In genomic region chr13:94064571-94064970, GRCm38 (mm10) we compare ENCODE assay signal across 11 mouse cellular contexts. TPM values are rescaled to one million over a fixed set of nuclear protein-coding genes. Genes with fewer than 3 reads are reported as not detected.
A peak's percentile ranks its signal among the peaks of the same experiment; 100 is the strongest.
DNase-seq lines count a peak whose midpoint lies in the region; ATAC-seq lines count a peak whose summit lies in the region.
"Had no signal": no experiment of that assay in that cellular context is flagged by ENCODE, and none has a peak within 500 bp of the region (broad histone marks: within the 10 kb centered on the region; RNA-seq: fewer than 3 reads in every experiment).

No protein-coding gene starts in this region.

- no peak overlapping the region for H3K4me2 ChIP-seq in embryonic facial prominence, embryonic 13.5 days
- H3K4me2 ChIP-seq in kidney, embryonic 14.5 days (replicated peaks; ENCODE audit: low read depth, low read length) = no peak overlapping the region
- H3K4me2 ChIP-seq: midbrain, embryonic 12.5 days had no signal

- peak overlapping the region; percentile 0; the same call in 1 of the 2 replicates for H3K27ac ChIP-seq in embryonic facial prominence, embryonic 13.5 days
- H3K27ac ChIP-seq in kidney, embryonic 14.5 days (ENCODE audit: low read depth, low read length) = peak overlapping the region; percentile 26; the same call in 1 of the 2 replicates
- H3K27ac ChIP-seq: midbrain, embryonic 12.5 days had no signal

- no peaks in the 10 kb centered on the region for H3K27me3 ChIP-seq in embryonic facial prominence, embryonic 13.5 days
- no peaks in the 10 kb centered on the region for H3K27me3 ChIP-seq in kidney, embryonic 14.5 days (ENCODE audit: control insufficient read depth, insufficient read depth, low read length)

- WGBS in embryonic facial prominence, embryonic 13.5 days = 36% methylated on average over 7 of the region's 7 CpGs
- 12% methylated on average over 7 of the region's 7 CpGs for WGBS in kidney, embryonic 14.5 days

- no peaks in the 10 kb centered on the region for H3K9me3 ChIP-seq in embryonic facial prominence, embryonic 13.5 days
- H3K9me3 ChIP-seq in kidney, embryonic 14.5 days (ENCODE audit: control insufficient read depth, low read length) = no peaks in the 10 kb centered on the region
- H3K9me3 ChIP-seq: midbrain, embryonic 12.5 days had no signal

- no peak overlapping the region for H3K4me3 ChIP-seq in embryonic facial prominence, embryonic 13.5 days
- H3K4me3 ChIP-seq in kidney, embryonic 14.5 days (ENCODE audit: low read length) = no peak overlapping the region
- H3K4me3 ChIP-seq: midbrain, embryonic 12.5 days had no signal

- no peak overlapping the region for H3K9ac ChIP-seq in embryonic facial prominence, embryonic 13.5 days
- no peak overlapping the region for H3K9ac ChIP-seq in kidney, embryonic 14.5 days (ENCODE audit: low read depth, low read length)
- H3K9ac ChIP-seq: midbrain, embryonic 12.5 days had no signal

- H3K4me1 ChIP-seq in embryonic facial prominence, embryonic 13.5 days = peaks cover 82% of the 10 kb centered on the region
- peaks cover 74% of the 10 kb centered on the region for H3K4me1 ChIP-seq in kidney, embryonic 14.5 days (ENCODE audit: control insufficient read depth, insufficient read depth, low read length)

- 0 out of 2 replicates have a peak, but pooled peaks cover 4% of the 10 kb centered on the region for H3K36me3 ChIP-seq in embryonic facial prominence, embryonic 13.5 days
- no peaks in the 10 kb centered on the region; the same call in 1 of the 2 replicates for H3K36me3 ChIP-seq in kidney, embryonic 14.5 days (ENCODE audit: control insufficient read depth, insufficient read depth, low read length)
- H3K36me3 ChIP-seq: midbrain, embryonic 12.5 days had no signal

- intact Hi-C loops in heart, postnatal 25 days (cut with DNase I) = loop anchor here (5.0 kb wide), 1 partner anchor 272 kb away; no protein-coding TSS in a partner anchor
- intact Hi-C loops in left cerebral cortex, postnatal 36 days (cut with DNase I) = no loop called here

- DNase-seq in heart, adult 8-10 months (ENCODE audit: low spot score) = peak; percentile 26
- no peak for DNase-seq in heart, postnatal 25 days (ENCODE audit: low spot score)
- peak; percentile 67 for DNase-seq in lung, postnatal 25 days (ENCODE audit: low spot score)
- DNase-seq in right cerebral cortex, adult 2 months (ENCODE audit: low spot score in 2 of 2) = no peak
- no peak for DNase-seq in left cerebral cortex, postnatal 36 days (ENCODE audit: low spot score in 2 of 2)
- DNase-seq in urinary bladder, adult 2 months (ENCODE audit: low spot score) = no peak
- DNase-seq: cerebellum, adult 2 months had no signal

- ATAC-seq in embryonic facial prominence, embryonic 13.5 days (ENCODE audit: insufficient number of reproducible peaks, insufficient read depth, low FRiP score, low TSS enrichment, low read depth) = no peak
- no peak for ATAC-seq in kidney, embryonic 14.5 days (ENCODE audit: low FRiP score, low TSS enrichment)
- ATAC-seq: CD4-positive, CD25-positive, alpha-beta regulatory T cell, adult 4 months had no signal

RNA-seq across cellular contexts. Expression of gene Lhfpl2, which starts 7.0 kb away (rescaled TPM):
- 1 to 10 TPM; 1.9 to 4.1 (median 2.9) TPM for total RNA-seq in heart, adult 8-10 months (2022)
- 1 to 10 TPM; 4.5 to 6.4 TPM for total RNA-seq in heart, postnatal 25 days (2021)
- 59.2 and 60.6 TPM in 2 replicates for polyA plus RNA-seq in embryonic facial prominence, embryonic 13.5 days (2015; fragmentation: Nextera tagmentation; extraction: Ambion mirVana)
- 48.7 and 81.0 TPM in 2 replicates for polyA plus RNA-seq in kidney, embryonic 14.5 days (2014; fragmentation: Nextera tagmentation; extraction: Ambion mirVana)
- total RNA-seq in left cerebral cortex, postnatal 36 days (2021) = 10 to 100 TPM; 12.3 to 12.4 TPM
- 16.6 and 18.3 TPM in 2 replicates for polyA plus RNA-seq in urinary bladder, adult 2 months (2012; rRNA removed)

Comparison
In these comparisons a context has a peak if more than half of its experiments do, and no peak if none do; other contexts are left out.
1. DNase-seq: peak in heart, adult 8-10 months (single experiment) and lung, postnatal 25 days (single experiment); none in heart, postnatal 25 days (single experiment), right cerebral cortex, adult 2 months (0 of 2), left cerebral cortex, postnatal 36 days (0 of 2) and urinary bladder, adult 2 months (single experiment).